Mouse (Mus musculus): Measurements from ENCODE around the gene Map2. TPM values are rescaled to one million over a fixed set of nuclear protein-coding genes. Genes with fewer than 3 reads are reported as not detected.

Map2 gene
- polyA plus RNA-seq, 1 experiment from 2014 or later: 28.3 TPM

GRCm38 (mm10) chr1:66363285-66363684 is 188.2 kb downstream of the Map2 start:
- H3K27ac ChIP-seq: no peak overlapping the region
- H3K9me3 ChIP-seq: no peaks in the 10 kb centered on the region
- no peak overlapping the region for H3K9ac ChIP-seq (replicated peaks)
- H3K27me3 ChIP-seq: no peaks in the 10 kb centered on the region
- H3K4me1 ChIP-seq (replicated peaks): no peaks in the 10 kb centered on the region
- WGBS: 64% methylated on average over 9 of the region's 9 CpGs
- H3K4me3 ChIP-seq (replicated peaks): no peak overlapping the region
- no peak overlapping the region for H3K4me2 ChIP-seq
- no peak for ATAC-seq (ENCODE audit: insufficient number of reproducible peaks, insufficient read depth, low FRiP score, low TSS enrichment, low read depth)
- H3K36me3 ChIP-seq: no peaks in the 10 kb centered on the region; the same call in 1 of the 2 replicates

GRCm38 (mm10) chr1:66364386-66364785 is 189.3 kb downstream of the Map2 start:
- Histone ChIP-seq H3K4me3 (replicated peaks) (no peak overlapping the region), H3K36me3 (no peaks in the 10 kb centered on the region; the same call in 1 of the 2 replicates), H3K9me3 (no peaks in the 10 kb centered on the region), H3K4me2 (no peak overlapping the region), H3K9ac (replicated peaks) (no peak overlapping the region), H3K27ac (no peak overlapping the region), H3K4me1 (replicated peaks) (no peaks in the 10 kb centered on the region), H3K27me3 (no peaks in the 10 kb centered on the region)
- 96% methylated on average over 2 of the region's 2 CpGs for WGBS
- no peak for ATAC-seq (ENCODE audit: insufficient number of reproducible peaks, insufficient read depth, low FRiP score, low TSS enrichment, low read depth)

- Histone ChIP-seq H3K4me1 (replicated peaks) (no peaks in the 10 kb centered on the region), H3K4me3 (replicated peaks) (no peak overlapping the region), H3K9me3 (no peaks in the 10 kb centered on the region), H3K9ac (replicated peaks) (no peak overlapping the region), H3K27me3 (no peaks in the 10 kb centered on the region), H3K36me3 (no peaks in the 10 kb centered on the region; the same call in 1 of the 2 replicates), H3K27ac (no peak overlapping the region), H3K4me2 (no peak overlapping the region)
- no peak for ATAC-seq (ENCODE audit: insufficient number of reproducible peaks, insufficient read depth, low FRiP score, low TSS enrichment, low read depth)
- 72% methylated on average over 4 of the region's 4 CpGs for WGBS
These were observed 190.5 kb downstream of the Map2 start for GRCm38 (mm10) chr1:66365600-66365999.

- H3K4me1 ChIP-seq (replicated peaks): peaks cover 4% of the 10 kb centered on the region; the same call in 1 of the 2 replicates
- no peak overlapping the region for H3K4me3 ChIP-seq (replicated peaks)
- WGBS: 82% methylated on average over 7 of the region's 7 CpGs
- H3K9ac ChIP-seq (replicated peaks): no peak overlapping the region
- H3K36me3 ChIP-seq: no peaks in the 10 kb centered on the region; the same call in 1 of the 2 replicates
- no peaks in the 10 kb centered on the region for H3K27me3 ChIP-seq
- no peaks in the 10 kb centered on the region for H3K9me3 ChIP-seq
- no peak overlapping the region for H3K27ac ChIP-seq
- ATAC-seq (ENCODE audit: insufficient number of reproducible peaks, insufficient read depth, low FRiP score, low TSS enrichment, low read depth): no peak
- H3K4me2 ChIP-seq: no peak overlapping the region
These were observed 194.4 kb downstream of the Map2 start for GRCm38 (mm10) chr1:66369486-66369885.

- H3K27ac ChIP-seq: no peak overlapping the region
- no peaks in the 10 kb centered on the region; the same call in 1 of the 2 replicates for H3K36me3 ChIP-seq
- H3K4me3 ChIP-seq (replicated peaks): no peak overlapping the region
- peaks cover 4% of the 10 kb centered on the region; the same call in 1 of the 2 replicates for H3K4me1 ChIP-seq (replicated peaks)
- H3K9ac ChIP-seq (replicated peaks): no peak overlapping the region
- no peak for ATAC-seq (ENCODE audit: insufficient number of reproducible peaks, insufficient read depth, low FRiP score, low TSS enrichment, low read depth)
- WGBS: 58% methylated on average over 2 of the region's 2 CpGs
- no peak overlapping the region for H3K4me2 ChIP-seq
- H3K9me3 ChIP-seq: no peaks in the 10 kb centered on the region
- no peaks in the 10 kb centered on the region for H3K27me3 ChIP-seq
These were observed 196.3 kb downstream of the Map2 start for GRCm38 (mm10) chr1:66371371-66371770.

GRCm38 (mm10) chr1:66386321-66386720 is 211.2 kb downstream of the Map2 start:
- Histone ChIP-seq H3K9me3 (no peaks in the 10 kb centered on the region), H3K27ac (no peak overlapping the region), H3K4me1 (replicated peaks) (peaks cover 11% of the 10 kb centered on the region), H3K4me3 (replicated peaks) (no peak overlapping the region), H3K27me3 (no peaks in the 10 kb centered on the region), H3K4me2 (no peak overlapping the region), H3K9ac (replicated peaks) (no peak overlapping the region), H3K36me3 (no peaks in the 10 kb centered on the region)
- WGBS: 87% methylated on average over 4 of the region's 4 CpGs
- ATAC-seq (ENCODE audit: insufficient number of reproducible peaks, insufficient read depth, low FRiP score, low TSS enrichment, low read depth): no peak

- no peak overlapping the region for H3K27ac ChIP-seq
- H3K27me3 ChIP-seq: no peaks in the 10 kb centered on the region
- H3K4me2 ChIP-seq: no peak overlapping the region
- no peak; the same call in 1 of the 2 replicates for ATAC-seq (ENCODE audit: insufficient number of reproducible peaks, insufficient read depth, low FRiP score, low TSS enrichment, low read depth)
- H3K4me3 ChIP-seq (replicated peaks): no peak overlapping the region
- H3K9ac ChIP-seq (replicated peaks): no peak overlapping the region
- H3K36me3 ChIP-seq: no peaks in the 10 kb centered on the region
- WGBS: 66% methylated on average over 10 of the region's 10 CpGs
- H3K4me1 ChIP-seq (replicated peaks): peaks cover 11% of the 10 kb centered on the region
- H3K9me3 ChIP-seq: no peaks in the 10 kb centered on the region
These were observed 211.8 kb downstream of the Map2 start for GRCm38 (mm10) chr1:66386751-66387452.

GRCm38 (mm10) chr1:66388561-66388960 is 213.5 kb downstream of the Map2 start:
- Histone ChIP-seq H3K36me3 (no peaks in the 10 kb centered on the region), H3K9me3 (no peaks in the 10 kb centered on the region), H3K4me3 (replicated peaks) (no peak overlapping the region), H3K4me1 (replicated peaks) (peaks cover 11% of the 10 kb centered on the region), H3K4me2 (no peak overlapping the region), H3K27me3 (no peaks in the 10 kb centered on the region), H3K9ac (replicated peaks) (no peak overlapping the region), H3K27ac (no peak overlapping the region)
- no peak for ATAC-seq (ENCODE audit: insufficient number of reproducible peaks, insufficient read depth, low FRiP score, low TSS enrichment, low read depth)
- WGBS: 69% methylated on average over 8 of the region's 8 CpGs

GRCm38 (mm10) chr1:66394944-66395637 is 220.0 kb downstream of the Map2 start:
- Histone ChIP-seq H3K4me2 (no peak overlapping the region), H3K27ac (0 out of 2 replicates have a peak overlapping the region, but pooled peaks have one; percentile 3), H3K36me3 (no peaks in the 10 kb centered on the region), H3K9ac (replicated peaks) (no peak overlapping the region), H3K9me3 (no peaks in the 10 kb centered on the region), H3K4me3 (replicated peaks) (no peak overlapping the region), H3K4me1 (replicated peaks) (no peaks in the 10 kb centered on the region), H3K27me3 (no peaks in the 10 kb centered on the region)
- ATAC-seq (ENCODE audit: insufficient number of reproducible peaks, insufficient read depth, low FRiP score, low TSS enrichment, low read depth): no peak
- WGBS: 30% methylated on average over 8 of the region's 8 CpGs

- Histone ChIP-seq H3K4me1 (replicated peaks) (no peaks in the 10 kb centered on the region), H3K4me2 (no peak overlapping the region), H3K27ac (no peak overlapping the region), H3K27me3 (no peaks in the 10 kb centered on the region), H3K4me3 (replicated peaks) (no peak overlapping the region), H3K9me3 (no peaks in the 10 kb centered on the region), H3K36me3 (no peaks in the 10 kb centered on the region), H3K9ac (replicated peaks) (no peak overlapping the region)
- WGBS: 79% methylated on average over 2 of the region's 2 CpGs
- no peak for ATAC-seq (ENCODE audit: insufficient number of reproducible peaks, insufficient read depth, low FRiP score, low TSS enrichment, low read depth)
These were observed 220.8 kb downstream of the Map2 start for GRCm38 (mm10) chr1:66395826-66396225.

- peaks cover 4% of the 10 kb centered on the region; the same call in 1 of the 2 replicates for H3K36me3 ChIP-seq
- WGBS: 85% methylated on average over 9 of the region's 9 CpGs
These were observed 226.8 kb downstream of the Map2 start for GRCm38 (mm10) chr1:66401902-66402301.

More at GRCm38 (mm10) chr1:66401902-66402301, 226.8 kb downstream of the Map2 start:
- Histone ChIP-seq H3K4me3 (replicated peaks) (no peak overlapping the region), H3K27me3 (no peaks in the 10 kb centered on the region), H3K4me2 (no peak overlapping the region), H3K9ac (replicated peaks) (no peak overlapping the region), H3K9me3 (no peaks in the 10 kb centered on the region), H3K4me1 (replicated peaks) (no peaks in the 10 kb centered on the region), H3K27ac (no peak overlapping the region)
- ATAC-seq (ENCODE audit: insufficient number of reproducible peaks, insufficient read depth, low FRiP score, low TSS enrichment, low read depth): no peak
